Mouse (Mus musculus) left cerebral cortex, postnatal 25 days (tissue): ENCODE measurements around the gene Gm4924. TPM values are rescaled to one million over a fixed set of nuclear protein-coding genes. Genes with fewer than 3 reads are reported as not detected.
A peak's percentile ranks its signal among the peaks of the same experiment; 100 is the strongest.

Experiments
- DNase-seq, 2 experiments: peaks; one replicate each; pipeline ENCODE4 v3.0.0; 2022; ENCODE audit warnings: low spot score in 2 of 2, mixed read lengths in 1 of 2
- intact Hi-C: fragments of 180-260 bp; cut with DNase I; formaldehyde crosslinking; loops from one replicate; pipeline ENCODE4 v1.15.1; 2025
- total RNA-seq, 2 experiments: library from RNA; stranded (reverse); gene quantifications; 2 replicates each; pipeline ENCODE4 v1.2.3; 2021

Gm4924 gene
- 1 to 10 TPM; 7.0 to 8.4 TPM for total RNA-seq

GRCm38 (mm10) chr10:82354083-82355010 is at the start of gene Gm4924:
Gm4924 (plus strand) TSS chr10:82354255.
- intact Hi-C loops: loop anchor here (2.0 kb wide), 1 partner anchor 114 kb away; the partner anchor contains the start of gene Zfp938

GRCm38 (mm10) chr10:82316482-82316881 is 37.6 kb upstream of the Gm4924 start, which contains the start of gene 4932415D10Rik:
4932415D10Rik (minus strand) TSS chr10:82316582.
- DNase-seq: no peak
- intact Hi-C loops: no loop called here

More at GRCm38 (mm10) chr10:82354083-82355010, at the start of gene Gm4924:
- DNase-seq: peak; percentile 87 to 94

- peak in 1 of 2 experiments; percentile 1 for DNase-seq
- intact Hi-C loops: no loop called here
Measured at GRCm38 (mm10) chr10:82320134-82320533, 33.9 kb upstream of the Gm4924 start.

- intact Hi-C loops: no loop called here
Measured at GRCm38 (mm10) chr10:82329826-82330225, 24.2 kb upstream of the Gm4924 start.

GRCm38 (mm10) chr10:82355401-82355800 is 1.3 kb downstream of the Gm4924 start:
- intact Hi-C loops: loop anchor here (2.0 kb wide), 1 partner anchor 115 kb away; the partner anchor contains the start of gene Zfp938
- no peak for DNase-seq

More at GRCm38 (mm10) chr10:82329826-82330225, 24.2 kb upstream of the Gm4924 start:
- no peak for DNase-seq

- no peak for DNase-seq
- intact Hi-C loops: no loop called here
Measured at GRCm38 (mm10) chr10:82361911-82362310, 7.9 kb downstream of the Gm4924 start.

- no peak for DNase-seq
- intact Hi-C loops: no loop called here
Measured at GRCm38 (mm10) chr10:82382992-82383391, 28.9 kb downstream of the Gm4924 start.

GRCm38 (mm10) chr10:82409511-82409910 is 55.5 kb downstream of the Gm4924 start:
- intact Hi-C loops: no loop called here
- DNase-seq: no peak

GRCm38 (mm10) chr10:82423631-82424030 is 69.6 kb downstream of the Gm4924 start:
- intact Hi-C loops: no loop called here
- DNase-seq: no peak

Other genes with a start within 250 kb of the Gm4924 start
- gene AU041133, start 226.2 kb upstream of the Gm4924 start, total RNA-seq: 10 to 100 TPM in 1 of 2 experiments, 1 to 10 TPM in 1; 9.2 to 10.4 TPM
- gene Zfp938, start 113.0 kb upstream of the Gm4924 start, total RNA-seq: 10 to 100 TPM; 21.7 to 22.3 TPM
- not detected for gene 4932415D10Rik, start 37.7 kb upstream of the Gm4924 start, total RNA-seq
- not detected for gene Gm1553, start 138.4 kb downstream of the Gm4924 start, total RNA-seq